Mouse (Mus musculus) hindbrain, embryonic 16.5 days (tissue): ENCODE results near the gene Adprh. TPM values are rescaled to one million over a fixed set of nuclear protein-coding genes. Genes with fewer than 3 reads are reported as not detected.

Source experiments
- ATAC-seq: fragments of 200-750 bp; cut with Nextera tagmentation; 2 replicates; pipeline ENCODE4 v1.8.0; 2017; ENCODE audit warnings: moderate TSS enrichment, moderate library complexity
- H3K27ac ChIP-seq: fragments of 300-500 bp; sonication (generic); 2 replicates; pipeline ENCODE4 v1.5.1; 2014; ENCODE audit warnings: low read depth, mild to moderate bottlenecking, control low read depth, low read length, moderate library complexity
- H3K27me3 ChIP-seq: fragments of 300-500 bp; sonication (generic); replicated peaks from 2 replicates; pipeline ENCODE4 v1.6.1; 2014; ENCODE audit warnings: low read length; ENCODE audit not compliant: control insufficient read depth, insufficient read depth
- H3K36me3 ChIP-seq: fragments of 300-500 bp; sonication (generic); 2 replicates; pipeline ENCODE4 v1.6.1; 2014; ENCODE audit warnings: mild to moderate bottlenecking, low read length, moderate library complexity, mixed read lengths; ENCODE audit not compliant: control insufficient read depth, insufficient read depth
- H3K4me1 ChIP-seq: fragments of 300-500 bp; sonication (generic); 2 replicates; pipeline ENCODE4 v1.6.1; 2014; ENCODE audit warnings: low read depth, low read length; ENCODE audit not compliant: control insufficient read depth, insufficient read depth
- H3K4me2 ChIP-seq: fragments of 300-500 bp; sonication (generic); 2 replicates; pipeline ENCODE4 v1.6.1; 2014; ENCODE audit warnings: mild to moderate bottlenecking, low read length, control low read depth, moderate library complexity
- H3K4me3 ChIP-seq: fragments of 300-500 bp; sonication (generic); 2 replicates; pipeline ENCODE4 v1.5.1; 2014; ENCODE audit warnings: mild to moderate bottlenecking, low read length, control low read depth, moderate library complexity
- H3K9ac ChIP-seq: fragments of 300-500 bp; sonication (generic); 2 replicates; pipeline ENCODE4 v1.6.1; 2014; ENCODE audit warnings: low read depth, mild to moderate bottlenecking, control low read depth, low read length, moderate library complexity
- H3K9me3 ChIP-seq: fragments of 300-500 bp; sonication (generic); 2 replicates; pipeline ENCODE4 v1.6.1; 2014; ENCODE audit warnings: mild to moderate bottlenecking, low read length, moderate library complexity; ENCODE audit not compliant: control insufficient read depth
- WGBS: fragments of 180-500 bp; shearing (Covaris S2); extraction: QIAGEN DNeasy Blood & Tissue Kit; methylation state at CpG from one replicate; pipeline ENCODE4 v1.1.7; 2014; 5-methylcytosine and 5-hydroxymethylcytosine counted together
- polyA plus RNA-seq: library from polyadenylated mRNA; unstranded; fragments of >200 nt; fragmentation: Nextera tagmentation; extraction: Ambion mirVana; gene quantifications from 2 replicates; pipeline ENCODE4 v1.2.1, GENCODE M21; 2015

Adprh gene
- 159 and 165 TPM in 2 replicates for polyA plus RNA-seq

DNA sequence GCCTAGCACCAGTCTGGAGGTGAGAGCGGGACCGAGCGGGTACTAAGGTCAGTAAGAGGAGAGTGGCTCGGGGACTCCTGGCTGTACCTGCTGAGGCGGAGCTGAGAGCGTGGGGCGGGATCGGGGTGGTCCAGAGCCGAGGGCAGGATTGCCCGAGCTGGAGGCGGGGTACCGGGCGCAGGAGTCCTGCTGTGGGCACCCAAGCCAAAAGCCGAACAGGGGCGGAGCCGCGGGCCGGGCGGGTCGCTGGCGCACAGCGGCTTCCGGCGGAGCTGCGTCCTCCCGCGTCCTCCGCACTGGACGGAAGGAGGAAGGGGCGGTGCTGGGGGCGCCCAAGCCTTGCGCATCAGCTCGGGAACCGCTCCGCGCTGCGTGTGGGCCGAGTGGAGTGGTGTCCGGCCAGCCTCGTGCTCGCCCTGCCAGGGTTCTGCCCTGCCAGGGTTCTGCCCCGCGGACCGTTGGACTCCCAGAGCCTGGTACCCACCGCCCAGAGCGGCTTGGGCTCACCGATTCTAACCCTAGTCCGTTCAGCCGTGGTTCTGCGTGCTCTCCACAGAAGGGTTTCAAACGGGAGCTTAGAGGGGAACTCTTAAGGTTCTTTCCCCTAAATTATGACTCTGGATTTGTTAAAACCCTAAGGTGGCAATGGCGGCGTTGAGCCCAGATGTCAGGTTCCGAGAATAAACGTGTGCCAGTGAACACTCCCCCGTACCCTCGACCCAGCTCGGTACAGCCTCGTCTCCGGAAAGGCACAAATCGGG is at the start of gene Adprh:
Gene Adprh (minus strand): TSS at position 262 of the 761 bp plus-strand sequence.
- H3K36me3 ChIP-seq, result peaks cover 10% of the 10 kb centered on the region
- H3K9me3 ChIP-seq, result no peaks in the 10 kb centered on the region
- H3K4me2 ChIP-seq, result peak within 1 kb of the TSS; percentile 87
- peak within 1 kb of the TSS; percentile 94 for H3K9ac ChIP-seq
- no peaks in the 10 kb centered on the region for H3K27me3 ChIP-seq
- WGBS, result under 1% methylated on average over 45 of the region's 61 CpGs
- peak within 1 kb of the TSS; percentile 88 for H3K27ac ChIP-seq
- peak within 1 kb of the TSS; percentile 76 for H3K4me3 ChIP-seq
- H3K4me1 ChIP-seq, result peaks cover 9% of the 10 kb centered on the region
- ATAC-seq, result peak; percentile 99

DNA sequence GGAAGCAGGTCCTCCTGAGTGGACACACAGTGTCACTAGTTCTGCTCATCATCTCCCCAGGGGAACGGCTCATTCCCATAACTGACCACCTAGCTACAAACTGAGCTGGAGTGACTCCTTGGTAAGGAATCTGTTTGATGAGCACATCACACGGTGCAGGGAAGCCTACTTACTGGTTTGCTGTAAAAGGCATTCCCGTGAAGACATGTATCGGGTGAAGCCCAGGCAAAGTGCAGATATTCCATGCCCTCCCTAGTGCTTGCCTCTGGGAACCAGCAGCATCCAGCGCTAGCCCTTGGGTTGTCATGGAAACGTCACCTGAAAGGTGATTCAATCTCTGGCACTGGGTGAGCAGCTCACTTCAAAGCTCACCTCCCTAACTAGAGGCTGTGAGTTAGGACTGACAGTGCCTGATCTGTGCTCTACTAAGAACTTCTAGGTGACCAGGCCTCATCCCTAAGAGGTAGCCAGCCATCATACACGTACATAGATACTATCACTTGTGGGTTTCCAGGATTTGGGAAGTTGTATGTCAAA is 44.2 kb upstream of the Adprh start:
- no peak overlapping the region for H3K27ac ChIP-seq
- H3K4me1 ChIP-seq, result no peaks in the 10 kb centered on the region
- no peak for ATAC-seq
- no peak overlapping the region for H3K9ac ChIP-seq
- H3K27me3 ChIP-seq, result no peaks in the 10 kb centered on the region
- no peak overlapping the region for H3K4me3 ChIP-seq
- peaks cover 10% of the 10 kb centered on the region; the same call in 1 of the 2 replicates for H3K36me3 ChIP-seq
- 84% methylated on average over 7 of the region's 7 CpGs for WGBS
- no peak overlapping the region for H3K4me2 ChIP-seq
- H3K9me3 ChIP-seq, result no peaks in the 10 kb centered on the region

DNA sequence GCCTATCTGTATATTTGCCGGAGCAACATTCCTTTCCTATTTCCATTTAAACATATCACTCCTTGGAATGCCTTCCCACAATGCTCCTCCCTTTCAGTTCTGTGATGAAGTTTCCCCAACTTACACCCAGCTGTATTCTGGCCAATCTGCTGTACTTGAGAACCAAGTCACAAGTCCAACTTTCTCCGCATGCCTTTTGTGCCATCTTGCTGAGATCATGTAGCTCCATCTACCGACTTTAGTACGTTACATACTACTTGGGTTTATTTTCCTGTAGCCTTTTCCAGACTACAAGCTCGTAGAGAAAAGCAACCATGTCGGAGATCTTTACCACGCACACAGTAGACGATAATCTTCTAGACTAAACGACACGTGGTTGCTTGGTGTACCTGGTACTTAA is 41.4 kb upstream of the Adprh start:
- WGBS, result 86% methylated on average over 10 of the region's 10 CpGs
- ATAC-seq, result no peak

DNA sequence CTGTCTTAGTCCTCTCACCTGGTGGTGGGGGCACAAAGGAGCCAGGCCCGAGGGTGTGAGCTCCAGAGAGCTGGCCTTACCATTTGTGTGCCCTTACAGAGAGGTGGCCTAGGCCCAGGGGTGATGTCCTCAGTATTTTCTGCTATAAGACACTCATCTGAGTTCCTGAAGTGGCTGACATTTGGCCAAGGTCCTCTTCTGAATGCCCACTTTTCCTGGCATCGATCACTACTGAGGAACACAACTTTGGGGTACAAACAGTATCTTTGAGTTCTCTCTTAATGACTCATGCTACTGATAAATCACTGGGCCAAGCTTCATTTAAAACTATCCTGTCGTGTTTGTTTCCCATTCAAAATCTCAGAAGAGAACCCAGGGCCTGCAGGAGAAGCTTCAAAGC is 40.0 kb upstream of the Adprh start:
- no peak overlapping the region for H3K27ac ChIP-seq
- H3K27me3 ChIP-seq, result no peaks in the 10 kb centered on the region
- H3K4me3 ChIP-seq, result no peak overlapping the region
- H3K4me2 ChIP-seq, result no peak overlapping the region
- H3K36me3 ChIP-seq, result peaks cover 2% of the 10 kb centered on the region; the same call in 1 of the 2 replicates
- no peak overlapping the region for H3K9ac ChIP-seq
- H3K9me3 ChIP-seq, result no peaks in the 10 kb centered on the region
- no peak for ATAC-seq
- no peaks in the 10 kb centered on the region for H3K4me1 ChIP-seq
- WGBS, result 96% methylated on average over 3 of the region's 3 CpGs

More for the DNA sequence above, 41.4 kb upstream of the Adprh start:
- H3K27me3 ChIP-seq, result no peaks in the 10 kb centered on the region
- H3K27ac ChIP-seq, result no peak overlapping the region
- H3K4me2 ChIP-seq, result no peak overlapping the region
- H3K9ac ChIP-seq, result no peak overlapping the region
- peaks cover 7% of the 10 kb centered on the region; the same call in 1 of the 2 replicates for H3K36me3 ChIP-seq
- H3K4me1 ChIP-seq, result no peaks in the 10 kb centered on the region
- no peak overlapping the region for H3K4me3 ChIP-seq
- H3K9me3 ChIP-seq, result no peaks in the 10 kb centered on the region

- Histone ChIP-seq H3K4me3 (peak overlapping the region; percentile 27), H3K4me1 (peaks cover 3% of the 10 kb centered on the region; the same call in 1 of the 2 replicates), H3K9ac (no peak overlapping the region), H3K9me3 (no peaks in the 10 kb centered on the region; the same call in 1 of the 2 replicates), H3K27me3 (no peaks in the 10 kb centered on the region; the same call in 1 of the 2 replicates), H3K27ac (no peak overlapping the region), H3K36me3 (no peaks in the 10 kb centered on the region), H3K4me2 (peak overlapping the region; percentile 51)
- 0 out of 2 replicates have a peak, but pooled peaks have one; percentile 37 for ATAC-seq
- WGBS, result 43% methylated on average over 32 of the region's 42 CpGs
Observed at GRCm38 (mm10) chr16:38483582-38484309, 31.2 kb upstream of the Adprh start.

DNA sequence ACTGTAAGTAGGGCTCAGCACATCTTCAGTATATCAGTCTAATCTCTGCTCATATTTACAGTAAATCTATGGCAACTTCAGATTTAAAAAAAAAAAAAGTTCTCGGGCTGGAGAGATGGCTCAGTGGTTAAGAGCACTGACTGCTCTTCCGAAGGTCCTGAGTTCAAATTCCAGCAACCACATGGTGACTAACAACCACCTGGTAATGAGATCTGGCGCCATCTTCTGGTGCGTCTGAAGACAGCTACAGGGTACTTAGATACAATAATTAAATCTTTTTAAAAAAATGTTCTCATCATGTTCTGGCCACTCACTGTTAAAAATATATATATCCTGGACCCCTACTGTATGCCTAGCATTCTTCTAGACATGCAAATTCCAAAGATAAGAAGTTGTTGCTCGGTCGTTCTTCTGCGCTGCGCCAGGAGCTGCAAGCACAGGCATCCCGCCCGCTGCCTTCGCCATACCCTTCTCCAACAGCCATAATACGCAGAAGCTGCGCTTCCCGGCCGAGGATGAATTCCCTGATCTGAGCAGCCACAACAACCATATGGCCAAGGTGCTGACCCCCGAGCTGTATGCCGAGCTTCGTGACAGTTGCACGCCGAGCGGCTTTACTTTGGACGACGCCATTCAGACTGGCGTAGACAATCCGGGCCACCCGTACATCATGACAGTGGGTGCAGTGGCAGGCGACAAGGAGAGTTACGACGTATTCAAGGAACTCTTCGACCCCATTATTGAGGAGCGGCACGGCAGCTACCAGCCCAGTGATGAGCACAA is 30.5 kb upstream of the Adprh start:
- Histone ChIP-seq H3K9ac (no peak overlapping the region), H3K9me3 (no peaks in the 10 kb centered on the region; the same call in 1 of the 2 replicates), H3K4me3 (peak overlapping the region; percentile 27), H3K27me3 (no peaks in the 10 kb centered on the region; the same call in 1 of the 2 replicates), H3K4me1 (peaks cover 3% of the 10 kb centered on the region; the same call in 1 of the 2 replicates), H3K27ac (no peak overlapping the region), H3K36me3 (no peaks in the 10 kb centered on the region), H3K4me2 (peak overlapping the region; percentile 51)
- WGBS, result 19% methylated on average over 32 of the region's 32 CpGs
- ATAC-seq, result peak; percentile 54; the same call in 1 of the 2 replicates

DNA sequence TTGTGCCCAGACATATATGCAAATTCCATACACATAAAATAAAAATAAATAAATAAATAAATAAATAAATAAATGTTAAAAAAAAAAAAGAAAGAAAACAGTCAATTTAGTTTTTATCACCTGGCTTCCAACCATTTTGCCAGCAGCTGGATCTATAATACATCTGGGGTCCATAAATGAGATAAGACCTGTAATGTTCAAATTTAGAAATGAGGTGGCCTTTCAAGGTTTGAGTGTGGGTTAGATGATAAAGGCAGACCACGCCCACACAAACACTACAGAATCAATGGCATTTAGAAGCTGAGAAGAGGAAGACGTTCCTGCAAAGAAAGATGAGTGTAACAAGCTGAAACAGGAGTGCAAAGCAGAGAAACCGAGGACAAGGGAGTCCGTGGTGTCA is 28.8 kb upstream of the Adprh start:
- Histone ChIP-seq H3K4me3 (no peak overlapping the region), H3K4me2 (no peak overlapping the region), H3K9ac (no peak overlapping the region), H3K9me3 (no peaks in the 10 kb centered on the region; the same call in 1 of the 2 replicates), H3K36me3 (no peaks in the 10 kb centered on the region), H3K27ac (no peak overlapping the region), H3K27me3 (no peaks in the 10 kb centered on the region; the same call in 1 of the 2 replicates), H3K4me1 (peaks cover 6% of the 10 kb centered on the region)
- WGBS, result 81% methylated on average over 4 of the region's 4 CpGs
- ATAC-seq, result no peak

- no peaks in the 10 kb centered on the region for H3K36me3 ChIP-seq
- WGBS, result 93% methylated on average over 3 of the region's 3 CpGs
Observed at GRCm38 (mm10) chr16:38478296-38478695, 25.8 kb upstream of the Adprh start.

More at GRCm38 (mm10) chr16:38478296-38478695, 25.8 kb upstream of the Adprh start:
- Histone ChIP-seq H3K27me3 (no peaks in the 10 kb centered on the region; the same call in 1 of the 2 replicates), H3K4me2 (no peak overlapping the region), H3K4me1 (peaks cover 2% of the 10 kb centered on the region), H3K4me3 (no peak overlapping the region), H3K9me3 (no peaks in the 10 kb centered on the region; the same call in 1 of the 2 replicates), H3K9ac (no peak overlapping the region), H3K27ac (no peak overlapping the region)
- ATAC-seq, result no peak
